Mouse (Mus musculus) G1E (cell line): ENCODE data around the gene Faf2.

Source experiments
- CTCF ChIP-seq: IDR thresholded peaks from 2 replicates; pipeline ENCODE4 v1.5.1; 2012; ENCODE audit warnings: low read depth, low read length, inconsistent platforms, mixed read lengths
- GATA1 ChIP-seq: IDR thresholded peaks from 2 replicates; pipeline ENCODE4 v1.6.1; 2012; ENCODE audit warnings: borderline replicate concordance, low read length, inconsistent platforms, mixed read lengths
- GATA2 ChIP-seq: IDR thresholded peaks from 2 replicates; pipeline ENCODE4 v1.6.1; 2012; ENCODE audit warnings: low read depth, low read length, inconsistent platforms, borderline replicate concordance
- POLR2AphosphoS5 ChIP-seq: IDR thresholded peaks from 2 replicates; pipeline ENCODE4 v1.6.1; 2012; ENCODE audit warnings: low read depth, low read length, inconsistent platforms; ENCODE audit not compliant: insufficient replicate concordance
- TAL1 ChIP-seq: conservative IDR thresholded peaks from 2 replicates; pipeline ENCODE4 v1.6.1; 2012; ENCODE audit warnings: low read depth, low read length, inconsistent platforms, mixed read lengths

- no peak for TF ChIP-seq CTCF
- TF ChIP-seq GATA1 = no peak
- TF ChIP-seq GATA2 = no peak
- TF ChIP-seq TAL1 = no peak
- TF ChIP-seq POLR2AphosphoS5 = no peak
These were observed 457 bp downstream of the Faf2 start for GRCm38 (mm10) chr13:54621960-54622521.
